ENCODE assay signal across 38 mouse cellular contexts in the genomic region with DNA sequence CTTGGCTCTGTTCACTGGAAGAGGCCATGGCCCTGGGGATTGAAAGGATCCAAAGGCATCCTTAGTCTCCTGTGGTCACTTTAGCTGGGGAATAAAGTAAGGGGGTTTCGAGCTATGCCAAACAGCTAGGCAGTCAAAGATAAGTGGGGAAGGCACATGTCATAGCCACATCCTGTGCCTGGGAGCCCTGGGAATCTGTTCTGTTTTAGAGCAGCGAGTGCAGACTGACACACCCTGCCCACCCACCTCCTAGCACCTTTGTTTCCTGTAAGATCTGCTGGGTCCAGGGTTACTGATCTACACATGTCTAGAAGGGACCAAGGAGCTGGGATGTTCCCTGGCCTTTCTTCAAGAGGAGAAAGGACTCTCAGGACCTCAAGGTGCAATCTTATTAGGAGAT. TPM values are rescaled to one million over a fixed set of nuclear protein-coding genes. Genes with fewer than 3 reads are reported as not detected.
DNase-seq lines count a peak whose midpoint lies in the region; ATAC-seq and TF ChIP-seq lines count a peak whose summit lies in the region.
"Had no signal": no experiment of that assay in that cellular context is flagged by ENCODE, and none has a peak within 500 bp of the region (broad histone marks: within the 10 kb centered on the region; RNA-seq: fewer than 3 reads in every experiment).

No protein-coding gene starts in this region.

- ATAC-seq in heart, postnatal 0 days (ENCODE audit: insufficient read depth, low read depth), result no peak
- no peak for ATAC-seq in heart, embryonic 11.5 days (replicated peaks; ENCODE audit: insufficient number of reproducible peaks, low FRiP score, low TSS enrichment)
- no peak for ATAC-seq in neural tube, embryonic 15.5 days (ENCODE audit: low FRiP score)
- ATAC-seq: forebrain, embryonic 13.5 days; hindbrain, embryonic 16.5 days; intestine, embryonic 15.5 days; midbrain, embryonic 15.5 days; Patski had no signal

- peaks cover 32% of the 10 kb centered on the region for H3K4me1 ChIP-seq in heart, postnatal 0 days (ENCODE audit: control insufficient read depth, insufficient read depth)
- peaks cover 10% of the 10 kb centered on the region for H3K4me1 ChIP-seq in heart, embryonic 11.5 days (ENCODE audit: control insufficient read depth, insufficient read depth, low read length)
- H3K4me1 ChIP-seq in neural tube, embryonic 15.5 days, result no peaks in the 10 kb centered on the region
- H3K4me1 ChIP-seq: forebrain, embryonic 13.5 days; intestine, embryonic 15.5 days; midbrain, embryonic 10.5 days; midbrain, embryonic 15.5 days; neural tube, embryonic 12.5 days had no signal

- H3K4me2 ChIP-seq in heart, postnatal 0 days (ENCODE audit: low read depth, low read length), result no peak overlapping the region
- no peak overlapping the region for H3K4me2 ChIP-seq in heart, embryonic 11.5 days
- no peak overlapping the region for H3K4me2 ChIP-seq in neural tube, embryonic 15.5 days
- H3K4me2 ChIP-seq: embryonic facial prominence, embryonic 15.5 days; forebrain, embryonic 13.5 days; heart, embryonic 12.5 days; intestine, embryonic 15.5 days; midbrain, embryonic 15.5 days; neural tube, embryonic 12.5 days had no signal

- DNase-seq in heart, postnatal 0 days (ENCODE audit: low spot score), result no peak
- peak; percentile 56 for DNase-seq in CD4-positive helper T cell, adult 2 months (ENCODE audit: low read depth, low spot score)
- peak; percentile 33 for DNase-seq in T-cell, adult 2 months (ENCODE audit: low spot score)
- peak; percentile 24 to 40 for DNase-seq in thymus, postnatal 36 days
- DNase-seq in cerebellum, adult 9-10 months, result no peak
- DNase-seq: adrenal gland, postnatal 25 days; cerebellum, adult 18-20 months; cerebellum, postnatal 14 days; gastrocnemius, postnatal 14 days; kidney, adult 2 months; liver; lung, adult 2 months; lung, postnatal 10 days; right cerebral cortex, postnatal 4 days had no signal

- H3K9ac ChIP-seq in heart, postnatal 0 days (replicated peaks; ENCODE audit: low read depth, low read length), result no peak overlapping the region
- H3K9ac ChIP-seq in heart, embryonic 11.5 days (ENCODE audit: low read depth, low read length), result no peak overlapping the region
- no peak overlapping the region for H3K9ac ChIP-seq in neural tube, embryonic 15.5 days (replicated peaks)
- H3K9ac ChIP-seq: embryonic facial prominence, embryonic 15.5 days; forebrain, embryonic 13.5 days; heart, embryonic 12.5 days; intestine, embryonic 15.5 days; liver, embryonic 14.5 days; midbrain, embryonic 15.5 days; neural tube, embryonic 12.5 days had no signal

- no peaks in the 10 kb centered on the region for H3K9me3 ChIP-seq in heart, postnatal 0 days (replicated peaks; ENCODE audit: control insufficient read depth, low read length)
- H3K9me3 ChIP-seq in heart, embryonic 11.5 days (replicated peaks; ENCODE audit: control insufficient read depth, low read length), result no peaks in the 10 kb centered on the region
- no peaks in the 10 kb centered on the region for H3K9me3 ChIP-seq in neural tube, embryonic 15.5 days (replicated peaks)
- H3K9me3 ChIP-seq: embryonic facial prominence, embryonic 10.5 days; embryonic facial prominence, embryonic 15.5 days; forebrain, embryonic 13.5 days; G1E; intestine, embryonic 15.5 days; midbrain, embryonic 10.5 days; midbrain, embryonic 15.5 days; neural tube, embryonic 12.5 days had no signal

- TF ChIP-seq CTCF in heart, postnatal 0 days (IDR thresholded peaks at IDR 0.05; ENCODE audit: low read depth), result no peak

- H3K36me3 ChIP-seq in heart, postnatal 0 days (replicated peaks; ENCODE audit: control insufficient read depth, insufficient read depth, low read length), result no peaks in the 10 kb centered on the region
- H3K36me3 ChIP-seq in heart, embryonic 11.5 days (ENCODE audit: control insufficient read depth, insufficient read depth, low read length), result no peaks in the 10 kb centered on the region
- no peaks in the 10 kb centered on the region for H3K36me3 ChIP-seq in neural tube, embryonic 15.5 days
- H3K36me3 ChIP-seq: embryonic facial prominence, embryonic 10.5 days; embryonic facial prominence, embryonic 15.5 days; G1E; heart, embryonic 12.5 days; intestine, embryonic 15.5 days; midbrain, embryonic 10.5 days; midbrain, embryonic 15.5 days; neural tube, embryonic 12.5 days had no signal

- no peak overlapping the region for H3K4me3 ChIP-seq in heart, postnatal 0 days (ENCODE audit: low read depth, low read length)
- H3K4me3 ChIP-seq in heart, embryonic 11.5 days (ENCODE audit: low read depth, low read length), result no peak overlapping the region
- no peak overlapping the region for H3K4me3 ChIP-seq in neural tube, embryonic 15.5 days (replicated peaks)
- H3K4me3 ChIP-seq: embryonic facial prominence, embryonic 10.5 days; embryonic facial prominence, embryonic 15.5 days; forebrain, embryonic 13.5 days; heart, embryonic 12.5 days; intestine, embryonic 15.5 days; midbrain, embryonic 10.5 days; midbrain, embryonic 15.5 days; neural tube, embryonic 12.5 days had no signal

- no peaks in the 10 kb centered on the region for H3K27me3 ChIP-seq in heart, postnatal 0 days (ENCODE audit: control insufficient read depth, insufficient read depth, low read length)
- no peaks in the 10 kb centered on the region for H3K27me3 ChIP-seq in heart, embryonic 11.5 days (ENCODE audit: control insufficient read depth, insufficient read depth, low read length)
- no peaks in the 10 kb centered on the region for H3K27me3 ChIP-seq in neural tube, embryonic 15.5 days (replicated peaks)
- H3K27me3 ChIP-seq: embryonic facial prominence, embryonic 15.5 days; forebrain, embryonic 13.5 days; intestine, embryonic 15.5 days; midbrain, embryonic 15.5 days; neural tube, embryonic 12.5 days; Patski had no signal

- 36% methylated on average over 2 of the region's 2 CpGs for WGBS in heart, postnatal 0 days
- 47% methylated on average over 2 of the region's 2 CpGs for WGBS in heart, embryonic 11.5 days (ENCODE audit: insufficient replicate concordance)
- 94% methylated on average over 2 of the region's 2 CpGs for WGBS in neural tube, embryonic 15.5 days

- no peak for TF ChIP-seq EP300 in heart, postnatal 0 days (IDR thresholded peaks at IDR 0.05; ENCODE audit: low read depth)

- peak overlapping the region; percentile 89; the same call in 1 of the 2 replicates for H3K27ac ChIP-seq in heart, postnatal 0 days (ENCODE audit: low read depth)
- H3K27ac ChIP-seq in heart, embryonic 11.5 days (ENCODE audit: low read depth, low read length), result no peak overlapping the region
- no peak overlapping the region for H3K27ac ChIP-seq in neural tube, embryonic 15.5 days (replicated peaks)
- H3K27ac ChIP-seq: embryonic facial prominence, embryonic 10.5 days; embryonic facial prominence, embryonic 15.5 days; forebrain, embryonic 13.5 days; intestine, embryonic 15.5 days; kidney, postnatal 0 days; liver, embryonic 14.5 days; midbrain, embryonic 10.5 days; midbrain, embryonic 15.5 days; neural tube, embryonic 12.5 days; stomach, postnatal 0 days had no signal

RNA-seq across cellular contexts. Expression of a gene that starts 1.5 kb away (rescaled TPM):
- total RNA-seq in heart, postnatal 0 days (2014; rRNA removed; ENCODE audit: low replicate concordance), result 0.80 and 1.6 TPM in 2 replicates
- polyA plus RNA-seq in heart, postnatal 0 days (2015; fragmentation: Nextera tagmentation; extraction: Ambion mirVana), result 0.18 and 0.26 TPM in 2 replicates
- 0.09 and 0.11 TPM in 2 replicates for polyA plus RNA-seq in heart, embryonic 11.5 days (2014; fragmentation: Nextera tagmentation; extraction: Ambion mirVana)
- 0.60 and 0.87 TPM in 2 replicates for polyA plus RNA-seq in neural tube, embryonic 15.5 days (2015; fragmentation: Nextera tagmentation; extraction: Ambion mirVana)
- total RNA-seq: gastrocnemius, postnatal 14 days; left cerebral cortex, postnatal 14 days had no signal
- polyA plus RNA-seq: embryonic facial prominence, embryonic 10.5 days had no signal

RNA-seq across cellular contexts. Expression of a gene that starts 16.4 kb away (rescaled TPM):
- total RNA-seq in heart, postnatal 0 days (2014; rRNA removed; ENCODE audit: low replicate concordance), result not detected in 2 replicates
- polyA plus RNA-seq in heart, postnatal 0 days (2015; fragmentation: Nextera tagmentation; extraction: Ambion mirVana), result not detected in 2 replicates
- polyA plus RNA-seq in heart, embryonic 11.5 days (2014; fragmentation: Nextera tagmentation; extraction: Ambion mirVana), result not detected in 2 replicates
- 0.18 and 0.31 TPM in 2 replicates for polyA plus RNA-seq in neural tube, embryonic 15.5 days (2015; fragmentation: Nextera tagmentation; extraction: Ambion mirVana)
- total RNA-seq: adrenal gland, adult 18-20 months; adrenal gland, postnatal 25 days; G1E; gastrocnemius, postnatal 14 days; granulocyte monocyte progenitor cell, adult 5-6 weeks; heart, postnatal 25 days; left cerebral cortex, postnatal 14 days had no signal
- polyA plus RNA-seq: cortical plate, adult 2 months; embryonic facial prominence, embryonic 10.5 days; embryonic facial prominence, embryonic 15.5 days; forebrain, embryonic 13.5 days; G1E; heart, embryonic 12.5 days; intestine, embryonic 15.5 days; kidney, adult 2 months; kidney, postnatal 0 days; limb, embryonic 11.5 days; liver, embryonic 14.5 days; lung, adult 2 months; macrophage; midbrain, embryonic 10.5 days; neural tube, embryonic 12.5 days; Patski; stomach, postnatal 0 days had no signal

RNA-seq across cellular contexts. Expression of a gene that starts 29.3 kb away (rescaled TPM):
- 1.1 TPM in 1 of 2 replicates, not detected in the other for total RNA-seq in heart, postnatal 0 days (2014; rRNA removed; ENCODE audit: low replicate concordance)
- polyA plus RNA-seq in heart, postnatal 0 days (2015; fragmentation: Nextera tagmentation; extraction: Ambion mirVana), result 0.15 and 0.25 TPM in 2 replicates
- polyA plus RNA-seq in heart, embryonic 11.5 days (2014; fragmentation: Nextera tagmentation; extraction: Ambion mirVana), result 0.07 and 0.13 TPM in 2 replicates
- polyA plus RNA-seq in neural tube, embryonic 15.5 days (2015; fragmentation: Nextera tagmentation; extraction: Ambion mirVana), result 0.20 and 0.46 TPM in 2 replicates
- polyA plus RNA-seq: hindbrain, embryonic 11.5 days; midbrain, embryonic 10.5 days; Patski had no signal

RNA-seq across cellular contexts. Expression of a gene that starts 33.4 kb away (rescaled TPM):
- total RNA-seq in heart, postnatal 0 days (2014; rRNA removed; ENCODE audit: low replicate concordance), result 0.34 and 1.6 TPM in 2 replicates
- polyA plus RNA-seq in heart, postnatal 0 days (2015; fragmentation: Nextera tagmentation; extraction: Ambion mirVana), result 0.83 and 0.92 TPM in 2 replicates
- 0.49 and 0.54 TPM in 2 replicates for polyA plus RNA-seq in heart, embryonic 11.5 days (2014; fragmentation: Nextera tagmentation; extraction: Ambion mirVana)
- 0.55 and 0.65 TPM in 2 replicates for polyA plus RNA-seq in neural tube, embryonic 15.5 days (2015; fragmentation: Nextera tagmentation; extraction: Ambion mirVana)

Comparison
In these comparisons a context has a peak if more than half of its experiments do, and no peak if none do; other contexts are left out.
1. DNase-seq: peak in CD4-positive helper T cell, adult 2 months (single experiment), T-cell, adult 2 months (single experiment) and thymus, postnatal 36 days (2 of 2); none in heart, postnatal 0 days (single experiment) and cerebellum, adult 9-10 months (single experiment).